In the genomic region with DNA sequence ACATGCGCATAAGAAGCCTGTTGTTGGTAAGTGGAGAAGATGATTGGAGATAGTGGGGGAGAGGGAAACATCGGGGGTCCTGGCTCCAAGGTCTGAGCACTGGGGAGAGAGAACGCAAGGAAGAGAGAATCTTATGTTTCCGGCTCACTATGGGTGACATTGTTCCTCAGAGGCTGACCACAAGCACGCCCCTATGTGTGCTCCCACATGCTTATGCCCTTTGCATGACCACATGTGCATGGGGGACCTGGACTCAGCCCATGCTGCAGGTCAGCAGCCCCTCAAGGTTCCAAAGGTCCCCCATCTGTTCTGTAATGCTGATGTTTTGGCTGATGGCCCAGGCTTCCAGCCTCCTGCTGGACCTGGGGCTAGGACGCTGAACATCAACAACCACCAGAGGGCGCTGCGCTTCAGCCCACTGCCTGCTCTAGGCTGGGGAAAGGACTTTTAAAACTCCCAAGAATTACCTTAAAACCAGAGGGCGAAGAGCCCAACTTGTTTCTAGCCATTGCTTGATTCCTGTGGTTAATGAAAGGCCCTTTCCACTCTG, we compare ENCODE assay signal across 8 mouse cellular contexts.
A peak's percentile ranks its signal among the peaks of the same experiment; 100 is the strongest.
DNase-seq lines count a peak whose midpoint lies in the region; ATAC-seq and TF ChIP-seq lines count a peak whose summit lies in the region.

No protein-coding gene starts in this region.

- no peaks in the 10 kb centered on the region for H3K9me3 ChIP-seq in liver, embryonic 16.5 days (replicated peaks; ENCODE audit: control insufficient read depth, low read length)

- 50% methylated on average over 9 of the region's 9 CpGs for WGBS in thymus, adult 2 months
- 37% methylated on average over 9 of the region's 9 CpGs for WGBS in liver, embryonic 16.5 days (ENCODE audit: insufficient replicate concordance)
- 49% methylated on average over 9 of the region's 9 CpGs for WGBS in olfactory bulb, adult 2 months

- H3K36me3 ChIP-seq in thymus, adult 2 months (ENCODE audit: control insufficient read depth, insufficient read depth, low read length): no peaks in the 10 kb centered on the region
- no peaks in the 10 kb centered on the region for H3K36me3 ChIP-seq in liver, embryonic 16.5 days (ENCODE audit: control insufficient read depth, insufficient read depth)

- H3K4me2 ChIP-seq in liver, embryonic 16.5 days (ENCODE audit: low read depth, low read length): no peak overlapping the region

- H3K4me1 ChIP-seq in thymus, adult 2 months (replicated peaks; ENCODE audit: control insufficient read depth, insufficient read depth, low read length): no peaks in the 10 kb centered on the region
- H3K4me1 ChIP-seq in liver, embryonic 16.5 days (ENCODE audit: control insufficient read depth, low read depth, low read length): no peaks in the 10 kb centered on the region
- no peaks in the 10 kb centered on the region for H3K4me1 ChIP-seq in olfactory bulb, adult 2 months (ENCODE audit: control insufficient read depth, insufficient read depth, low read length)

- no peak overlapping the region for H3K9ac ChIP-seq in liver, embryonic 16.5 days (ENCODE audit: low read depth, low read length)

- peak; percentile 65; the same call in 1 of the 2 replicates for TF ChIP-seq CTCF in thymus, adult 2 months (IDR thresholded peaks at IDR 0.05; ENCODE audit: borderline replicate concordance, control insufficient read depth, extremely low read depth, insufficient read depth, low read length, poor library complexity)
- TF ChIP-seq CTCF in olfactory bulb, adult 2 months (IDR thresholded peaks at IDR 0.05; ENCODE audit: insufficient read depth, low read depth, low read length): peak; percentile 95

- no peaks in the 10 kb centered on the region for H3K27me3 ChIP-seq in thymus, adult 2 months (ENCODE audit: control insufficient read depth, insufficient read depth, low read length)
- H3K27me3 ChIP-seq in liver, embryonic 16.5 days (ENCODE audit: control insufficient read depth, insufficient read depth, low read depth, low read length): no peaks in the 10 kb centered on the region

- H3K27ac ChIP-seq in thymus, adult 2 months (ENCODE audit: control insufficient read depth, insufficient read depth, low read length): no peak overlapping the region
- H3K27ac ChIP-seq in liver, embryonic 16.5 days (ENCODE audit: low read length): no peak overlapping the region
- H3K27ac ChIP-seq in olfactory bulb, adult 2 months (ENCODE audit: insufficient read depth, low read depth, low read length): no peak overlapping the region

- peak; percentile 58; the same call in 1 of the 2 replicates for ATAC-seq in liver, embryonic 16.5 days (ENCODE audit: low read depth)

- TF ChIP-seq POLR2A in thymus, adult 2 months (IDR thresholded peaks at IDR 0.05; ENCODE audit: control insufficient read depth, extremely low read depth, insufficient read depth, low read length, poor library complexity): no peak
- TF ChIP-seq POLR2A in olfactory bulb, adult 2 months (IDR thresholded peaks at IDR 0.05; ENCODE audit: insufficient read depth, low read depth, low read length): no peak

- DNase-seq in thymus, adult 2 months: peak; percentile 11
- no peak for DNase-seq in thymus, adult 18-20 months
- peak; percentile 84 for DNase-seq in embryo, embryonic 10.5 days (ENCODE audit: low spot score)
- DNase-seq in gastrocnemius, postnatal 25 days: peak; percentile 13
- DNase-seq in kidney, adult 9 months: peak; percentile 63
- DNase-seq in urinary bladder, adult 2 months (ENCODE audit: low spot score): peak; percentile 44

- H3K4me3 ChIP-seq in thymus, adult 2 months (ENCODE audit: control insufficient read depth, insufficient read depth, low read length): no peak overlapping the region
- no peak overlapping the region for H3K4me3 ChIP-seq in liver, embryonic 16.5 days (ENCODE audit: low read depth, low read length)
- no peak overlapping the region for H3K4me3 ChIP-seq in olfactory bulb, adult 2 months (ENCODE audit: insufficient read depth, low read depth, low read length)

Comparison
In these comparisons a context has a peak if more than half of its experiments do, and no peak if none do; other contexts are left out.
1. DNase-seq: peak in thymus, adult 2 months (single experiment), embryo, embryonic 10.5 days (single experiment), gastrocnemius, postnatal 25 days (single experiment), kidney, adult 9 months (single experiment) and urinary bladder, adult 2 months (single experiment); none in thymus, adult 18-20 months (0 of 2).